Mouse (Mus musculus) spleen, postnatal 4 days (tissue): ENCODE results near the gene Rhbdf2.

Experiments used
- DNase-seq, 2 experiments: peaks; one replicate each; pipeline ENCODE4 v3.0.0; 2022; ENCODE audit warnings: low spot score in 2 of 2

Gene Rhbdf2

DNA sequence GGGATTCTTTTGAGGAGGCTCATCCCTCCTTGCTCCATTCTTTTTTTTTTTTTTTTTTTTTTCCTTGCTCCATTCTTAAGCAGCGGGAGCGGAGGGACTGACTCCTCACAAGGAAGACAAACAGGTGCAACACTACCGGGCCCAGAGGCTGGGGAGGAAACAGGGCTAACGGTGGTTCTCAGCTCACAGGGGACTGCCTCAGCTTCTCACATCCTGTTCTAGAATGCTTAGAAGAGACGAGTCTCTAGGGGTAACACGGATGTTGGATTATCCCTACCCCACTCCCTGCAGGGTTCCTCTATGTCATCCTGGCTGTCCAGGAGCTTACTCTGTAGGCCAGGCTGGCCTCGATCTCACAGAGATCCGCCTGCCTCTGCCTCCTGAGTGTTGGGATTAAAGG is 37.2 kb downstream of the Rhbdf2 start:
- no peak for DNase-seq

DNA sequence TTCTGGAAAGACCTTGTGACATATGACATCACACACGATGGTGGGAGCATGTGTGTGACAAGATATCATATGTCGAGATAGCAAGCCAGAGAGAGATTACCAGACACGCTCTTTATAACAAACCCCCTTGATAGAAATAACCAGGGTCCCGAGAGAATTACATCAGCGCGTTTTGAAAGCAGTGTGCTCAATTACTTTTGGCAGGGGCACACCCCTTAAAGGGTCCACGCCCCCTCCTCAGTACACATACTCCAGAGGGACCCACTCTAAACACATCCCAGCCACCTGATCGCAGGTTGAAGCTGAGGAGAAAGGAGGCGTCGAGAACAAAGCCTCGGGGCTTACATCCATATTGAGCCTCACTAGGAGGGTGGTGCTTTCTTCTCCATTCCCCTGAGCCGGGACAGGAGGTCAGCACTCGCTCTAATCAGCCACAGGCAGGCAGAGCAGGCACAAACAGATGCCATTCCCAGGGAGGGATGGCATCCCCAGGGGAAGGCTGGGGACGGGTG is 37.7 kb downstream of the Rhbdf2 start:
- DNase-seq: no peak

DNA sequence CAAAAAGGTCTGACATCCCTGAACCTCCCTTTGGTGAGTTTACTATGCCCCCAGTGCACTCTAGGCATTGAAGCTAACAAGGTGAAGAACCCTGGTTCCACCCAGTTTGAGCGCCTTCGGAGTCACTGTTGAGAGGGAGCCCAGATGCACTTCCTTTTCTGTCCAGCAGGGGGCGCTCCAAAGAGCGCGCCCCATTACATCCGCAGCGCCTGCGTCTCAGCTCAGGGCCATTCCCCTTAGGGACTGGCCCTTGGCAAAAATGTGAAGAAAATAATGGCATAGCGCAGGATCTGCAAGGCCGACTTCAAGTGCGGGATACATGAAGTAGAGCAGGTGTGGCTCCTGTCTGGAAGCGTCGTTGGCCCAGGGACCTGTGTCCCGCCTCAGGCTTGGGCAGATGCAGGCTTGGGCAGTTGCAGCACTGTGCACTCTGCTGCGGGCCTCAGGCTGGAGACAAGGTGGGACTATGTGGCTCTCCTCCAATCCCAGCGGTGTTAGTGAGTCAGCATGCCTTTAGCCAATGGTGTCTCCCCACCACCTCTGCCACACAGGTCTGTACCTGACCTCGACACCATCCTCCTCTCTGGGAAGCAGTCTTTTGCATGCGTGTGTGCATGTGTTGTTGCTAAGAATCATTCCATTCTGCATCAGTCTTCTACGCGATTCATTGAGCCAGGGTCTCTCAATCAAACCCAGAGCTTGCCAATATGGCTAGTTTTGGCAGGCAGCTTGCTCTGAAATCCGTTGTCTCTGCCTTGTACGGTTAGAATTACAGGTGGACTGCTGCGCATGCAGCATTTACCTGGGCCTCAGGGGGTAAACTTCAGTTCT is 39.8 kb downstream of the Rhbdf2 start:
- peak; percentile 77 to 94 for DNase-seq

DNA sequence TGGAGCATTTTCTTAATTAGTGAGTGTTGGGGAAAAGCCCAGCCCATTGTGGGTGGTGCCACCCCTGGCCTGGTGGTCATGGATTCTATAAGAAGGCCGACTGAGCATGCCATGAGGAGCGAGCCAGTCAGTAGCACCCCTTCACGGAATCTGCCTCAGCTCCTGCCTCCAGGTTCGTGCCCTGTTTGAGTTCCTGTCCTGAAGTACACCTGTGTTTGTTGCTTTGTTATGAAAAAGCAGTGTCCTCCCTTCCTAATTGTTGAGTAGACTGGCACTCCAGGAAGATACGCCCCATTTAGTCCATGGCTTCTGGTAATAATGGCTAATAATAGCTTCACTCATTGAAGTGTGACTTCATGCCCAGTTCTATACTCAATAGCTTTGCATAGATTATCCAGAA is 40.5 kb downstream of the Rhbdf2 start, which contains the start of gene Aanat:
Gene Aanat (plus strand): TSS at position 123 of the 400 bp plus-strand sequence.
- DNase-seq: no peak

DNA sequence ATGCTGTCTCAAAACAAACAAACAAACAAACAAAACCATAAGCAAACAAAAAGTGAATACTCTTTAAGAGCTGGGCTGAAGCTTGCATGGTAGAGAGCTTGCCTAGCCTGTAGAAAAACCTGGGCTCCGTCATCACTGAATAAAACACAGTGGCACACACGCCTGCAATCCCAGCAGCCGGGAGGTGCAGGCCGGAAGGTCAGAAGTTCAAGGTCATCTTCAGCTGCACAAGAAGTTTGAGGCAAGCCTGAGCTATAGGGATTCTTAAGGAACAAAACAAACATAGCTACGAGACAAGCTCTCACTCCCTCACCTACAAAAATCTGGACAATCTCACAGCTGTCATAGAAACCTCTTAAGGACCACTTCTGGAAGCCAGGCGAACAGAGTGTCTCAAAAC is 41.1 kb downstream of the Rhbdf2 start:
- DNase-seq: no peak

DNA sequence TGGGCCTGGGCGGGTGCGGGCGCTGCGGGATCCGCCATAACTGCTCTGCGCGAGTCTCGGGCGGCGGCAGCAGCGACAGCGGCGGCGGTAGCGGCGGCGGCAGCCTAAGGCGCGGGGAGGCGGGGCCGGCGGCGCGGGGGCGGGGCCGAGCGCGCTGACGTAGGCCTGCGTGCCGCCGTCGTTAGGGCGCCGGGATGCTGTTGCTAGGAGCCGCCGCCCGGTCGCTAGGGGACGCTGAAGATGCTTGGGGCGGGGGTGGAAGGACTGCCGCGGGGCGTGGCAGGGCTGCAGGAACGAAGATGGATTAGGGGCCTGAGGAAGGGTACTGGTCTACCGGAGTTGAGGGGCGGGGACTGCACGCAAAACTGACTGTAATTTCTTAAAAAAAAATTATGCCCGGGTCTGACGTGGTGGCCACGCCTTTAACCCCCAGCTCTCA is 45.4 kb downstream of the Rhbdf2 start, which contains the start of gene Ube2o:
Gene Ube2o (minus strand): TSS at position 72 of the 439 bp plus-strand sequence.
- peak; percentile 91 to 97 for DNase-seq

DNA sequence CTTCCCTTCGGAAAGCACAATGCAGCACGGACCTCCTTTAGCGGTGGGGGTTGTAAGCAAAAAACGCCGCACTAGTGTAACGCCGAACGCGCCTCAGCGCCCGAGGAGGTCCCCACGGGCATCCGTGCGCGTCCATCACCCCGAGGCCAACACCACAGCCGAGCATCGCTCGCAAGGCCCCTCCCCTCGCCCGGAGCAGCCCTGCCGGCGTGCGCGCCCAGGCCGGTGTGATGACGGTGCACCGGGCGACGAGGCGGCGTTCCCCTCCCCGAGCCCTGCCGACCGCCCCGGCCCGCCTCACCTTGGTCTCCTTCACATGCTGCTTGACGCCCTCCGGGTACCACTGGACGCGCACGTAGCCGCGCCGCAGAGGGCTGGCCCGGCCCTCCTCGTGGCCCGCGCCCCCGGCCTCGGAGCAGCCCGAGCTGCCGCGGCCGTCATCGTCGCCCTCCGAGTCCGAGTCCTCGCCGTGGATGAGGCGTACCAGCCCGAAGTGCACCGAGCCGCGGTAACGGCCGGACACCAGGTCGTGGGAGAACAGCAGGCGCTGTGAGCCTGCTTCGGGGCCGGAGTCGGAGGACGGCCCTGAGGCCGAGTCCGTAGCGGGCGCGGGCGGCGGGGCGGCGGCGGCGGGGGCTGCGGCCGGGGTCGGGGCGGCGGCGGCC is 46.0 kb downstream of the Rhbdf2 start:
- peak; percentile 73 to 88 for DNase-seq

DNA sequence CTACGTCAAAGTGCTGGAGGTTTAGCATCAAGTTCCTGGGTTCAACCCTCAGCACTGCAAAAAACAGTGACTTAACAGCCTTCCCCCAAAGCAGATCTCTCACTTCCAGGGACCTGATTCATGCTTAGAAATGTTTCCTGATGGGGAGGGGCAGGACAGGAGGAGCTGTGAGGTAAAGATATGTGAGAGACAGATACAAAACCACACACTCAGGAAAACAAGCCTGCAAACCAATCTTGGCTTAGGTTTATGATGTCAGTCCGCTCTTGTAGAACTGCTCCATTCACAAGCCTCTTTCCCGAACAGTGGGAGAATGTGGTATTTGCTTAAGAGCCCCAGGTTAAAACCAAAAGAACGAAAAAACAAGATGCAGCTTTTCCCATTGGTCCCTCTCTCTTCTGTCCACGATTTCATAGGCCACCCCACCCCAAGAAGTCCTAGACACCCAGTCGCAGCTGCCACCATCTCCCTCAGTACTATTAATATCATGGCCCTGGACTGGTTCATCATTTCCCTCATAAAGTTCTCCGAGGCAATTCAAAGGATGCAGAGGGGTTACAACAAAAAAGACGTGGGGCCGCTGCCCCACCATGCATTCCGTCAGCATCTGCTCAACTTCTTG is 46.7 kb downstream of the Rhbdf2 start:
- peak in 1 of 2 experiments; percentile 35 for DNase-seq

DNA sequence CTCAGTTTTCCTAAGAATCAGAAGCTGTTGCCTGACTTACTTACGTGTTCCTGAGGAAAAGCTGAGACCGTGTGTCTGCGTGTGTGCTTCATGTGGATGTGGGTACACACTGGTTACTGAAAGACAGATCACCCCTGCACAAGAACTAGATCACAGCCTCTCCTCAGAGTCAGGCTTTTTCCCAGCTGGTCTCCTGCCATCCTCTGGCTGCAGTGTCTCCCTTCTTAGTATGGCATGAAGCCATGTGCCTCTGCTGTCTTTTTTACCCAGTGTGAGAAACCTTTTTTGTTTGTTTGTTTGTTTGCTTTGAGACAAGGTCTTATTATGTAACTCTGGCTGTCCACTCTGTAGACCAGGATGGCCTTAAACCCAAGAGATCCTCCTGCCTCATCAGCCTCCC is 47.5 kb downstream of the Rhbdf2 start:
- no peak for DNase-seq

DNA sequence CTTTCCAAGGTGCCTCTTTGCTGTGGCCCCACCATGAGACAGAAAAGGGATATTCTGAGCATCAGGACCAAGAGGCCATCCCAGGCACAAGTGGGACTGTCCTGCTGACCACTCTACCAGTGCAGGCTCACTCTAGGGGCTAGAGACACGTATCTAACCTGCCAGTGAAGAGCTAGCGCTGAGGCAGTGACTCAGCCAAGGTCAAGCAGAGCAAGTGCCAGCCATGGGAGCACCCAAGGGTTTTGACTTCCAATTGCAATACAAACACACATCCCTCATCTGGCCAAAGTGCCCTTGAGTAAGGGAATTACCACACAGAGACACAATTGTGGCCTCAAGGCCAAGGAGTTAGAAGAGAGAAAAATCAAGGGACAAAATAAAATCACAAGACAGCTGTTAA is 51.4 kb downstream of the Rhbdf2 start:
- DNase-seq: no peak

DNA sequence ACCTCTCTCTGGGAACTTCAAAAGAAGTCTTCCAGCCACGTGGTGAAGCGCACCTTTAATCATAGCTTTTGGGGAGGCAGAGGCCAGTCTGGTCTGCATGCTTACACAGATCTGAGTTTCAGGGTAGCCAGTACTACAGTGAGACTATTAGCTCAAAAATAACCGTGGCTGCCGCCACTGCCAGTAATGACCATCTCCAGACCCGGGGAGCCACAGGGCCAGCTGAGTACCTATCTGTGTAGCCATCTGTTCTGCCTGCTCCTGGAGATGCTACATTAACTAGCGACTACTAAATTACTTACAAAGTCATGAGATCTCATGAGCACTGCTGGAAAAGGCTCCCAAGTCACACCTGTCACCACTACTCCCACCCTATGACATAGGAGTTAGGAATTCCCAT is 51.8 kb downstream of the Rhbdf2 start:
- DNase-seq: no peak

DNA sequence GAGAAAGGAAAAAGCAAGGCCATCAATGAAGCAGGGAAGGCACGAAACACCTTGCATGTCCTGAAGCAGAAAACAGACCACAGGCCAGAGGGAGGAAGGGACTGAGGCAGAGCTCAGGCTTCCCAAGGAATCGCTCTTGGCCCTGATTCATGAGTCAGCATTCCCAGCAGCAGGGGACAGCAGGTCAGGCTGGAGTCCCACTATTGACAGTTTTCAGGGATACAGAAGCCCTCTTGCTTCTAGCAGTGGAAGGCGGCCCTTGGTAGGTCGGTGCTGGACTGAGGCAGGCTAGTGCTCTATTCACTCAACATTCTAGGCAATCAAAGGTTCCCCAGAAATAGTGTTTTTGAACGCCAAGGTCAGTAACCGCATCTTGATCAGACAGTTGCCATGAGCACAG is 52.3 kb downstream of the Rhbdf2 start:
- no peak for DNase-seq

DNA sequence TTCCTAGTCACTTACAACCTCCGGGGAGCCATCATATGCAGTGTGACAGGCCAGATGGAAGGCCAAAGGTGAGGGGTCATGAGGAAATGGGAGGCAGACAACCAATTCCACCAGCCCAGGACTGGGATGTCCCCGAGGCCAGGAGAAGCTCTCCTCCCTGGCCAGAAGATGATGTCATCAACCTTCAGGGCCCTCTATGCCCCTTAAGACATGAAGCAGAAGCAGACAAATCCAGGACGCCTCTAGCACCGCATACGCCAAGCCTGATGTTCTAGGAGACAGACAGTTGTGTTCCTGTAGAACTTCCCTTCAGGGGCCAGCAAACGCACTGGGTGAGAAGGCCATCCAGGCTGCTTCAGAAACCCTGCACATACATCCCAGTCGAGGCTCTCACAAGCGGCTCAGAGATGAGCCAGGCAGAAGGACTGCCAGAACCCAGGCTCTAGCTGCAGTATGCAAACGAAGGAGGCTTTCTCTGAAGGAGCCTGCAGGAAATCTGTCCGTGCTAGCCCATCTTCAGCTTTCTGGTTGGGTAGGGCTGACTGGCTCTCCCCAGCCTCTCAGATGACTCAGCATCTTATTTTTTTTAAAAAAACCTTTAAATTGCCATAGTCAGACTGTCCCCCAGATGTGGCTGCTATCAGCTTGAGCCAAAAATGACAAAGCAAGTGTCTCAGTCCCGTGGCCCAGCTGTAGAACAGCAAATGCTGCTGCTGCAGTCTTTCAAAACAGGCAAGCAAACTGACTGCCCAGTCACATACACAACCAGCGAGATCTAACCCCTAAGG is 53.9 kb downstream of the Rhbdf2 start:
- peak; percentile 70 to 78 for DNase-seq

DNA sequence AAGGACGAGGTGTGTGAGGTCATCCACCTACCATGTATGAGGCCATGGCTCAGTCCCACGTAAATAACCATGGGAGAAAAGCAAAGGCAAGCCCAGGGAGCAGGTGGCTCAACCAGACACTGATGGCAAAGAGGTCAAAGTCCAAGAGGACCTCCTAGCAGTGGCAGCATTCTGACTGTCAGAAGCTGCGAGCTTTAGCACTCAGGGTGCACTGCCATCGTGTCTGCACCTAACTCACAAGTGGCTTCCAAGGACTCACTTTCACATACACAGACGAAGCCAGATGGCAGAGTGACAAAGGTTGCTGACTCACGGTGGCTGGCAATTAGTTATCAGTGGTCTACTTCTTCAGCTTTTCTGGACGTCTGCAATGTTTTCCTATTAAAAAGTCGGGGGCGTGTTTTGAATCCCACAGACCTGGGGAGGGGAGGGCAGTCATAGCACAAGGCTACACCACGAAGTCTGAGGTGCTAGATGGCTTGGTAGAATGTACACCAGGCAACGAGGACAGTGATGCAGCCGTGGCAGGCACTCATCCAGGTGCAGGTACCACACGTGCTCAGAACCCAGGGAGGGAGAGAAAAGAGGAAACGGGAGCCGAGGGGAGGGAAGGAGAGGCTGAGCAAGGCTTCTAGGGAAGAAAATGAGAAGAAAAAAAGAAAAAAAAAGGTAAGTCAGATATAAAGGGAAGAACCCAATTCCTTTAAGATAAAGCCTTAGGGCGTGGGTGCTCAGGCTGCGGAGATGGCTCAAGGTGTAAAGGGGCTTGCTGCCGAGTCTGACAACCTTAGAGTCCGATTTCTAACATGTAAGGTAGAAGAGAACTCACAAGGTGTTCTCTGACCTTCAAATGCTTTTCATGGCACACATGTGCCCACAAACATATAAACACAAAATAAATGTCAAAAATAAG is 54.8 kb downstream of the Rhbdf2 start:
- peak; percentile 85 to 87 for DNase-seq

DNA sequence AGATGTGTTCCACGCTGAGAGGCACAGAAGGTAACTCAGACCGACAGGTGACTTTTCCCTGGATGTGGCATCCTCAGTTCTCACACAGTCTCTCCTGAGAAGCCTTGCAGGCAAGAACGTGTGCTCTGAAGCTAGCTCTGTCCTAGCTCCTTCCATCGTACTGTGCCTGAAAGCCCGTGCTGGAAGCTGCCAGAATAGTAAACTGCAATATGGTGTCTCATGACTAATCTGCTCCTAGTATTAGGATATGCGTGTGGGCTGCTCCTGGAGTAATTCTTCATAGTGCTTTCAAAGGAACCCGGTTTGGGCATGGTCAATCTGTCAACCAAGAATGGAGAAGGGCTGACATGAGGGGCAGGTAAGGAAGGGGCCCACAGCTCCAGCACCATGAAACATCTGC is 56.0 kb downstream of the Rhbdf2 start:
- DNase-seq: no peak

DNA sequence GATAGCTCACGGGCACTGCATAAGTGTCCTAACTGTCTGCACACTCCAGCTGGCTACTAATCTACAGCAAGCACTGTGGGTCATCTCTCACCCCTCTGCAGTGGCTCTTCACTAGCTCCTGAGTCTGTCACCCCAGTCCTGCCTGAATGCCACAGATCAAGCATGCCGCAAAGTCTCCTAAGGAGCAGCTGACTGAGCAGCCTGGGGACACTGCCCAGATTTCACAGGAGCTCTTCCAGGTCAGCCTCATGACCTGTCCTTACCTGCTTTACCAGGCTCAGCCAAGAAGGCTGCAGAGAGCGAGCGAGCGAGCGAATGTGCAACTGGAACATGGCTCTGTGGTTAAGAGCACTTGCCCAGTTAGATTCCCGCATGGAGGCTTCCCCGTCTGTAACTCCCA is 59.3 kb downstream of the Rhbdf2 start:
- DNase-seq: no peak

DNA sequence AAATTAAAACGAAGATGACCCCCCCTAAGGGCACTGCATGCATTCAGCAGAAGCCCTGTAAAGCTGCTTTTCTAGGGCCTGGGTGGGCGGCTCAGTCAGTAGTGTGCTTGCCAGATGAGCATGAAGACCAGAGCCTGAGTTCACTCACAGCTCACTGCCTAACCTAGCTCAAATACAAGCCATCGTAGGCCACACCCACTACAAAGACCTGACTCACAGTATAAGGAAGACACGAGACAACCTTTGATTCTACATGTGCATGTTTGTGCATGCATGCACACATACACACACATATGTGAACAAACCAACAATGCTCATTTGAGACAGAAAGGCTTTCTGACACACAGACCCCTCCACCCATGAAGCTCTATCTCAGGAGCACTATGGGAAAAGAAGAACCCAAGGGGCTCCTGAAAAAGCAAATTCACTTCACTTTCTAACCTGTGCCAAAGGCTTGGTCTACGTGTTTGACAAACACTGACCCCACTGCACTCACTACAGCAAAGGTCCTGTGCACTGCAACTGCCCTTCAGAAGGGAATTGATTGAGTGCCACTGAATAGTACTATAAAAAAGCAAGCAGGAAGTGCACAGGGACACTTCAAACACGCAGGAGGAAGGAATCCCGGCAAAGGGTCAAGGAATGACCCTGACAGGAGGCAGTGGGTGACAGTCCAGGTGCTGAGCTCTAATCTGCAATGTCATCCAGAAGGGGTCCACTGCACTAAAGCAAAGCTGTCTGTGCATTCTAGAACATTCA is 61.4 kb downstream of the Rhbdf2 start:
- no peak for DNase-seq

DNA sequence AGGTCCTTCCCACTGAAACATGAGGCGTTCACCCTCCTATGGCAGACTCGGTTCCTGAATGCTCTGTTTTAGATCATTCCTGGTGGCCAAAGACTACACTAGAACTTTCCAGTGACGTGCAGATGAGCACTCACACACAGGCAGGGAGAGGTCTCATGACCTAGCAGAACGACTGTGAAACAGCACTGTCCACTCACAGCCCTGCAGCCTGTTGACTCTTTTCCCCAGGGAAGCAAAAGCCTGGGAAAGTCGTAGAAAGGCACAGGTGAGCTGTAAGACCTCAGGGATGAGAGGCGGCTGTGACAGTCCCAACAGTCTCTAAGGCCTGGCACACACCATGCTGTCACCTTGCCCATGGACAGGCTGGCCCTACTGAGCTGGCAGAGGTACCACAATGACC is 70.5 kb downstream of the Rhbdf2 start:
- no peak for DNase-seq

DNA sequence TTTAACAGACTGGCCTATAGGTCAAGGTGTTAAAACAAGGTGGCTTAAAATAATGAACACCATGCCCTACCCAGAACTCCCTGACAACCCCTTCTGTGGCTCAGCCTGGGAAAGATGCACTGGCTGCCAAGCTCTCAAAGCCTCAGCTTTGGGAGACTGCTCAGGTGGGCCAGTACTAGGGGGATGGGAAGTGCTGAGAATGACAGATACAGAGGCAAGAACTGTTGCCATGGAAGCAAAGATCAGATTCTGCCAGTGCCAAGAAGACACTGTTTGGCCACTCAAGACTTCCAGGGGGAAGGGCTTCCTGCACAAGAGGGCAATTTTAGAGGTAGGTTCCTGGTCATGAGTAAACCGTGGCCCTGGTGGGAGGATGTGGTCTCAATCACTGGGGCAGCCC is 71.2 kb downstream of the Rhbdf2 start:
- DNase-seq: no peak
